Mouse (Mus musculus): ENCODE results near the gene Emc8. TPM values are rescaled to one million over a fixed set of nuclear protein-coding genes. Genes with fewer than 3 reads are reported as not detected.
A peak's percentile ranks its signal among the peaks of the same experiment; 100 is the strongest.

The Emc8 gene
- polyA plus RNA-seq, 1 experiment from 2014 or later, result 257 TPM

GRCm38 (mm10) chr8:120666807-120667470 lies 1.4 kb downstream of the Emc8 start:
- H3K4me1 ChIP-seq, result peaks cover 22% of the 10 kb centered on the region
- H3K27me3 ChIP-seq, result no peaks in the 10 kb centered on the region
- no peaks in the 10 kb centered on the region for H3K9me3 ChIP-seq
- ATAC-seq (ENCODE audit: insufficient number of reproducible peaks, insufficient read depth, low FRiP score, low TSS enrichment), result no peak
- peak overlapping the region; percentile 82 for H3K4me2 ChIP-seq (replicated peaks)
- peak overlapping the region; percentile 99 for H3K4me3 ChIP-seq
- WGBS, result under 1% methylated on average over 17 of the region's 17 CpGs
- H3K27ac ChIP-seq, result peak overlapping the region; percentile 87
- H3K9ac ChIP-seq, result peak overlapping the region; percentile 98
- H3K36me3 ChIP-seq, result peaks cover 29% of the 10 kb centered on the region

DNA sequence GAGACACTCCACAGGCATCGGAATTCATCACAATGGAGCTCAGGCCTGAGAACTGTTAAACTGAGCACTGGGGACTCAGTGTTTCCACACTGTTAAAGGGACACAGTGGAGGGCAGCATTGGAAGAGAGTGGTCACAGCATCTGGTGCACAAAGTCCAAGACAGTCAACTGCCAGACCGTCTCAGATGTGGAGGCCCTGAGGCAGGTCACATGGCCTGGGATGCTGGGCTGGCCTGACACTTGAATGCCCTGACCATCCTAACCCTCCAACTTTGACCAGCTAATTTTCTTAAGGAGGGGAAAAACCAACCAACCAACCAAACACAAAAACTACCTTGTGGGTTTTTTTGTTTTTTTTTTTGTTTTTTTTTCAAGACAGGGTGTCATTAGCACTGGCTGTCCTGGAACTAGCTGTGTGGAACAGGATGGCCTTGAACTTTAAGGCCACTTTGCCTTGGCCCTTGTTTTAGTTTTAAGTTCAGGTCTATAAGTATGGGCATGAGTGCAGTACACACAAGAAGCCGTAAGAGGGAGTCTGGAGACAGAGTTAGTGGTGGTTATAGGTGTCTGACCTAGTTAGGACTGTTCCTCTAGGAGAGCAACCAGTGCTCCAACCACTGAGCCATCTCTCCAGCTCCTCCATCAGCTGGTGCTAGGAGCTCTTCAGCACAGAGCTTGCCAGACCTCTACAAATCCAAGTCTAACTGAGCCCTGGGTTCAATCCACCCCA lies 2.5 kb downstream of the Emc8 start:
- ATAC-seq (ENCODE audit: insufficient number of reproducible peaks, insufficient read depth, low FRiP score, low TSS enrichment), result no peak
- no peaks in the 10 kb centered on the region for H3K9me3 ChIP-seq
- peaks cover 22% of the 10 kb centered on the region for H3K4me1 ChIP-seq
- no peaks in the 10 kb centered on the region for H3K27me3 ChIP-seq
- H3K4me3 ChIP-seq, result peak overlapping the region; percentile 99
- H3K36me3 ChIP-seq, result peaks cover 19% of the 10 kb centered on the region
- H3K4me2 ChIP-seq (replicated peaks), result peak overlapping the region; percentile 82
- H3K9ac ChIP-seq, result peak overlapping the region; percentile 98; the same call in 1 of the 2 replicates
- WGBS, result 71% methylated on average over 3 of the region's 3 CpGs
- H3K27ac ChIP-seq, result no peak overlapping the region

- ATAC-seq (ENCODE audit: insufficient number of reproducible peaks, insufficient read depth, low FRiP score, low TSS enrichment), result no peak
These were observed 3.8 kb downstream of the Emc8 start for GRCm38 (mm10) chr8:120664566-120664965.

GRCm38 (mm10) chr8:120657415-120657814 lies 11.0 kb downstream of the Emc8 start:
- no peak overlapping the region for H3K9ac ChIP-seq
- peaks cover 66% of the 10 kb centered on the region for H3K36me3 ChIP-seq
- 90% methylated on average over 8 of the region's 8 CpGs for WGBS
- H3K27me3 ChIP-seq, result no peaks in the 10 kb centered on the region
- no peaks in the 10 kb centered on the region for H3K9me3 ChIP-seq
- no peak for ATAC-seq (ENCODE audit: insufficient number of reproducible peaks, insufficient read depth, low FRiP score, low TSS enrichment)
- H3K27ac ChIP-seq, result no peak overlapping the region
- H3K4me3 ChIP-seq, result no peak overlapping the region
- H3K4me2 ChIP-seq (replicated peaks), result no peak overlapping the region
- H3K4me1 ChIP-seq, result no peaks in the 10 kb centered on the region

More at GRCm38 (mm10) chr8:120664566-120664965, 3.8 kb downstream of the Emc8 start:
- Histone ChIP-seq H3K27ac (no peak overlapping the region), H3K9me3 (no peaks in the 10 kb centered on the region), H3K4me1 (peaks cover 22% of the 10 kb centered on the region), H3K9ac (no peak overlapping the region), H3K4me3 (no peak overlapping the region), H3K4me2 (replicated peaks) (no peak overlapping the region), H3K27me3 (no peaks in the 10 kb centered on the region), H3K36me3 (peaks cover 17% of the 10 kb centered on the region)
- 84% methylated on average over 6 of the region's 6 CpGs for WGBS

DNA sequence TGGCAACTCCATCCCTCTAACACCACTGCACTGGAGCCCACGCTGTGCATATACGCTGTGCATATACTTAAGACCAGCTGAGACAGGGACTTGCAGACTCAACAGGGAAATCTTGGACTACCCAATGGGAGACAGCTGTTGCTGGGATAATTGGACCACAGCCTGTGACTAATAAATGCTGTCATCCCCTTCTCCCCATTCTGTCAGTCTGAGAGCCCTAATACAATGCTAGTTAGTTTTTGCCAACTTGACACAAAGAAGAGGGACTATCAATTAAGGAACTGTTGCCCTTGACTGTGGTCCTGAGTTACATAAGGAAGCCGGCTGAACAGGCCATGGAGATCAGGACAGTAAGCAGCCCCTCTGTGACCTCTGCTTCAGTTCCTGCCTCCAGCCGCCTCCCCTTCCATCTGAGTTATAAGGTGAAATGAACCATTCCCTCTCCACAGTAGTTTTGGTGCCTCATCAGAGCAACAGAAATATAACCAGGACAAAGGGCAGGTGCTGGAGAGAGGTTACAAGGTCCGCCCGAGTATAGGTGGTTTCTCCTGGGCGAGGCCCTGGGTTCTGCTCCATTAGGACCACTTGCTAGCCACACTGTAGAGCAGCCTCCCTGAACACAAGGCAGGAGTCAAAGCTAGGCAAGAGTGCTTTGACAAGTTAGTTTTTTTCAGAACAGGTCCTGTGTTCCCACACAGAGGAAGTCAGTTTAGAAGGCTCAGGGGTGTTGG lies 11.9 kb downstream of the Emc8 start:
- H3K9me3 ChIP-seq, result no peaks in the 10 kb centered on the region
- no peak for ATAC-seq (ENCODE audit: insufficient number of reproducible peaks, insufficient read depth, low FRiP score, low TSS enrichment)
- WGBS, result 91% methylated on average over 7 of the region's 7 CpGs

DNA sequence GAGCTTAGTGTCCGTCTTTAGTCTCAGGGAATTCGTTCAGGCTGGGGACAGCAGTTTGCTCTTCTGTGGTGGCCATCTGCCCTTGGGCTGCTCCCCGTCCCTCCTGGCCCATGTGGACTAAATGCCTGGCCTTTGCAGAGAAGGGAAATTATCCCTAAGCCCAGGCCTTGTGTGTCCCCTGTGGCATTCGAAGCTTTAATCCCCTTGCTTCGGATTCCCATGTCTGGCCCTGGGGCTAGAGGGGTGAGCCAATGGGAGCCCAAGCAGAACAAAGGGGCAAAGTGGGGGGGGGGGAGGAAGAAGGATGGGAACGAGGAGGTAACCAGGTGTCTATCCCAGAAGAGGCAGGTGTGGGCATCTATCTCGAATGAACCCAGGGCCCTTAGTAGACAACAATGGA lies 20.8 kb downstream of the Emc8 start, which contains the start of gene 1190005I06Rik:
1190005I06Rik (minus strand) TSS at position 101 of the 400 bp plus-strand sequence.
- 31% methylated on average over 7 of the region's 7 CpGs for WGBS
- no peak within 1 kb of the TSS for H3K27ac ChIP-seq
- H3K4me1 ChIP-seq, result no peaks in the 10 kb centered on the region; the same call in 1 of the 2 replicates
- H3K36me3 ChIP-seq, result 0 out of 2 replicates have a peak, but pooled peaks cover 9% of the 10 kb centered on the region
- H3K27me3 ChIP-seq, result no peaks in the 10 kb centered on the region
- no peak within 1 kb of the TSS for H3K9ac ChIP-seq
- no peak for ATAC-seq (ENCODE audit: insufficient number of reproducible peaks, insufficient read depth, low FRiP score, low TSS enrichment)
- no peak within 1 kb of the TSS for H3K4me2 ChIP-seq (replicated peaks)
- H3K4me3 ChIP-seq, result no peak within 1 kb of the TSS
- H3K9me3 ChIP-seq, result no peaks in the 10 kb centered on the region

More for the DNA sequence above, 11.9 kb downstream of the Emc8 start:
- Histone ChIP-seq H3K36me3 (peaks cover 68% of the 10 kb centered on the region), H3K27me3 (no peaks in the 10 kb centered on the region), H3K4me1 (no peaks in the 10 kb centered on the region), H3K4me2 (replicated peaks) (no peak overlapping the region), H3K4me3 (no peak overlapping the region), H3K9ac (no peak overlapping the region), H3K27ac (no peak overlapping the region)

DNA sequence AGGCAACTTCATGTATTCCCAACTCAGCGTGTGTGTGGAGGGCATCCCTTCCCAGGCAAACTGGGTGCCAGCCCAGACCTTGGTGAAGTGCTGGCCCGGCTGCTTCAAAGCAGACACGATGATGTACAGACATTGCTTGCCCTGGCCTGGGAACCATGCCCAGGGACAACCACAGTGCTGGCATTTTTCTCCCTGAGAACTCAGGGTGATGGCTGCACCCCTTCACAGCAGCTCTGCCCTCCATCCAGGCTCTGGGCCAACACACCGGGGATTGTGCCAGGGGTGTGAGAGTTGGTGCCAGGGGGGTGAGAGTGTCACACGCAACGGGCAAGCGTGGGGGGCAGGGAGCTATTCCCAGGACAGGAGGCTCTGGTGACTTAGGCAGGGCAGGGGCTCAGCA lies 23.7 kb downstream of the Emc8 start:
- Histone ChIP-seq H3K4me3 (no peak overlapping the region), H3K9me3 (no peaks in the 10 kb centered on the region), H3K9ac (no peak overlapping the region), H3K27me3 (no peaks in the 10 kb centered on the region), H3K4me1 (no peaks in the 10 kb centered on the region; the same call in 1 of the 2 replicates), H3K27ac (no peak overlapping the region), H3K36me3 (no peaks in the 10 kb centered on the region), H3K4me2 (replicated peaks) (no peak overlapping the region)
- WGBS, result 84% methylated on average over 7 of the region's 7 CpGs
- no peak for ATAC-seq (ENCODE audit: insufficient number of reproducible peaks, insufficient read depth, low FRiP score, low TSS enrichment)

DNA sequence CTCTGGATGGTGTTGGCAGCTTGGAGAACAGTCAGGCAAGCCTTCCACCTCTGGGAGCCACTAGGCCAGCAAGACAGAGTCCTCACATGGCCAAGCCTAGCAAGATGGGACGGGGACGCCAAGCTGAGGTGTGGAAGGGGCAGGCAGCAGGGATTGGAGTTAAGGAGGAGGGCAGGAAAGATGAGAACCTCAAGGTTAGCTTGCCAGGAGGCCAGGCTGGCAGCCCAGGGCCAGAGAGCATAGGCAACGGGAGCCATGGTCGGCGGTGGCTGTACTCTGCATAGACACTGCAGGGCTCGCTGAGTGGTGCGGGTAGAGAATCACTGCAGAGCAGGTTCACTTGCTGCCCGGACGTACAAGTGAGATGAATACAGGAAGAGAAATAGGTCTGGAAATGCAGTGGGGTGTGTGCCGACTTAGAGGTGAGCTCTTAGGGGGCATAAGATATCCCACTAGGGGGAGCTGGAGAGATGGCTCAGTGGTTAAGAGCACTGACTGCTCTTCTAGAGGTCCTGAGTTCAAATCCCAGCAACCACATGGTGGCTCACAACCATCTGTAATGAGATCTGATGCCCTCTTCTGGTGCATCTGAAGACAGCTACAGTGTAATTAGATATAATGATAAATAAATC lies 26.2 kb downstream of the Emc8 start:
- WGBS, result 71% methylated on average over 10 of the region's 10 CpGs
- H3K9ac ChIP-seq, result no peak overlapping the region
- no peaks in the 10 kb centered on the region for H3K27me3 ChIP-seq
- H3K36me3 ChIP-seq, result no peaks in the 10 kb centered on the region
- H3K4me1 ChIP-seq, result no peaks in the 10 kb centered on the region
- H3K27ac ChIP-seq, result no peak overlapping the region
- ATAC-seq (ENCODE audit: insufficient number of reproducible peaks, insufficient read depth, low FRiP score, low TSS enrichment), result no peak
- no peak overlapping the region for H3K4me2 ChIP-seq (replicated peaks)
- H3K4me3 ChIP-seq, result no peak overlapping the region
- no peaks in the 10 kb centered on the region for H3K9me3 ChIP-seq

GRCm38 (mm10) chr8:120641245-120641644 lies 27.1 kb downstream of the Emc8 start:
- WGBS, result 32% methylated on average over 8 of the region's 8 CpGs
- Histone ChIP-seq H3K4me2 (replicated peaks) (no peak overlapping the region), H3K27me3 (no peaks in the 10 kb centered on the region), H3K36me3 (no peaks in the 10 kb centered on the region), H3K9me3 (no peaks in the 10 kb centered on the region), H3K4me1 (no peaks in the 10 kb centered on the region), H3K9ac (no peak overlapping the region), H3K4me3 (no peak overlapping the region), H3K27ac (no peak overlapping the region)
- no peak for ATAC-seq (ENCODE audit: insufficient number of reproducible peaks, insufficient read depth, low FRiP score, low TSS enrichment)

- Histone ChIP-seq H3K27me3 (peaks cover 25% of the 10 kb centered on the region), H3K4me3 (peak overlapping the region; percentile 64), H3K4me2 (replicated peaks) (peak overlapping the region; percentile 96), H3K9me3 (peaks cover 6% of the 10 kb centered on the region; the same call in 1 of the 2 replicates), H3K27ac (no peak overlapping the region), H3K36me3 (no peaks in the 10 kb centered on the region), H3K4me1 (peaks cover 10% of the 10 kb centered on the region; the same call in 1 of the 2 replicates), H3K9ac (peak overlapping the region; percentile 67)
- ATAC-seq (ENCODE audit: insufficient number of reproducible peaks, insufficient read depth, low FRiP score, low TSS enrichment), result no peak
- WGBS, result under 1% methylated on average over 40 of the region's 42 CpGs
These were observed 34.0 kb downstream of the Emc8 start for GRCm38 (mm10) chr8:120634329-120634839.
